Mouse (Mus musculus): Measurements from ENCODE around the gene Bnip1. TPM values are rescaled to one million over a fixed set of nuclear protein-coding genes. Genes with fewer than 3 reads are reported as not detected.

The Bnip1 gene
- total RNA-seq, 1 experiment from 2014 or later = 16.1 TPM

DNA sequence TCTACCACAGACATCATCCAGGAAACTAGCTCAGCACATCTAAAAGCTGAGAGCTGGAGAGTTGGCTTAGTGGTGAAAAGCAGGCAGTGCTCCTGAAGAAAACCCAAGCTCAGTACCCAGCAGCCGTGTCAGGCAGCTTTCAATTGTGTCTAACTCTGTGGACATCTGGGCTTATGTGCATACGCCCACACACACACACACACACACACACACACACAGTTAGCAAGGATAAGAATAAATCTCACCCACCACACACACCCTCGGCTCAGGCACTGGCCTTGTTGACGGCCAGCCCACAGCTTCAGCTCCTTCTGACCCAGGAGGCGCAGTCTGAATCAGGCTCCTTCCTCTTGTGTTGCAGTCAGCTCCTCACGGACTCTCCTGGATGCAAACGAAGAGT lies 10.7 kb downstream of the Bnip1 start:
- no peak for ATAC-seq (replicated peaks; ENCODE audit: insufficient number of reproducible peaks, low FRiP score, low TSS enrichment, poor library complexity, severe bottlenecking)

DNA sequence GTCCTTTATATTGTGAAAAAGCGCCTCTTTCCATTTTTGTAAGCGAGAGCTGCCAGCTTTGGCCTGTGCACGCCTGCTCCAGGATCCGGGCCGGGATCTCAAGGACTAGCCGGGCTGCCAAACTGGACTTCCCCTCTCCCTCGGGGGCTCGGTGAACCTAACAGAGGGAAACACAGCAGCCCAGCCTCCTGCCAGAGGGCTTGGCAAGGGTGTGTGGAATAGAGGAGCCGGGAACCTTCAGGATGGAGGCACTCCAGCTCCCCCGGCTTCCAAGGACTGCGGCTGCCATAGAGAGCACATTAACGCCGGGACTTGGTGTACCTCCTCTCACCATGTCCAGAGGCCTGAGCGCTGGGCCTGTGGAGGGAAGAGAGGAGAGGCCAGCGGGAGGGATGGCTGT lies 11.2 kb downstream of the Bnip1 start:
- no peak for ATAC-seq (replicated peaks; ENCODE audit: insufficient number of reproducible peaks, low FRiP score, low TSS enrichment, poor library complexity, severe bottlenecking)

DNA sequence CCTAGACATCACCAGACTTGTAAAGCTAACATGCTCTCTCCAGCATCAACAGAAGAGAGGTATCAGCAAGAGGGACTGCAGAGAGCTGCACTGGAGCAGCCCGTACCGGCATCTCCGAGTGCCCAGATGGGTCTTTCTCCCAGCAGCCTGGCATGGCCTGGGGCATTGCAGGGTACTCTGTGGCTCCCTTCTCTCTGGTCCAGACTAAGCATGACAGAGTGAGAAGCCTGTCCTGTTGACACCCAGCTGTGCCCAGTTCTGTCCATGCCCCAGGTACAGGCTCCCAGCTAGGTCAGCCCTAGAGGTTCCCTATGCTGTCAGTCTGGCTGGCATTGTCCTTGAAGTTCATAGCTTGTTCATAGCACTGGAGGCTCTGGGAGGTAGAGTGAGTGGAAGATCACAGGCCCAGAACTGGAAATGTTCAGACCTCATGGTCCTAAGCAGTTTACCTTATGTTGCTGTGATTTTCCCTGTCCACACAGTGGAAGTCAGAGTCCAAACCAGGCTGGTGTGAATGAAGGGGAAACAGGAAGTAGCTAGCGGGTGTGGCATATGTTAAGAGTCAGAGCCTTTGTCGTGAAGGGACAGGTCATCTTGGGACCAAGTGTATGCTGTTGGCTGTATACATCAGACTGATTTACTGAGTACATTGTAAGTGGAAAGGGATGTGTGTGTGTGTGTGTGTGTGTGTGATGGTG lies 12.4 kb downstream of the Bnip1 start:
- ATAC-seq (replicated peaks; ENCODE audit: insufficient number of reproducible peaks, low FRiP score, low TSS enrichment, poor library complexity, severe bottlenecking) = no peak

DNA sequence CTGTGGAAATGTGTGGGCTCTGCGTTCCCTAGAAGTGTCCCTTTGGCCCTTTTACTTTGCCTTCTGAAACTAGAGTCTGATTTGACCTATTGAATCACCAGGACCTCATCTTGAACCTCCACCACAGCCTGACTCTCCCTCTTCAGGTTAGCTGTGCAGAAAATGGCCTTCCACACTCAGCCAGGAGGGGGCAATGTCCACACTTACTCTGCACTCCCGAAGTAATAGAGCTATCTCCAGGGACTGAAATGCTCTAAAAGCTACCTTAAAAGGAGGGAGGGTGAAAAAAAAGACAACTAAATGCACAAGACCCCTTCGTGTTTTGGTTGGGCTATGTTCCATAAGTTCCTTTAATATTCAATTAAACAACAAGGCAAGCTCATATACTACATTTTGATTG lies 13.9 kb downstream of the Bnip1 start:
- peak; percentile 49; the same call in 1 of the 2 replicates for ATAC-seq (replicated peaks; ENCODE audit: insufficient number of reproducible peaks, low FRiP score, low TSS enrichment, poor library complexity, severe bottlenecking)

DNA sequence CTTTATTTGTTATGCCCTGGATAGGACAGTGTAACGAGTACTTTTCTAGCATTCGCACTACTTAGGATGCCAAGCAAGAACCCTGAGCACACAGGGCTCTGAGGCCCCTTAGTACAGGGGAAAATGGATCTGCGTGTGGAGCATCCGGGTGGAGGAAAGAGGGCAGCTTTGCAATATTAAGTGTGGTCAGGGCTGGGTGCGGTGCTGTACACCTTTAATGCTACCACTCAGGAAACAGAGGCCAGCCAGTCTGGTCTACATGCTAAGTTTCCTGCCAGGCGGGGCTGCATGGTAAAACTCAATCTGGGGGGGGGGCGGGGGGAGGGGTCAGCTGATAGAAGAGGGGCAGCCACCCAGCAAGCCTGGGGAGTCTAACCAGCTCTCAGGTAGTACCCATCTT lies 14.5 kb downstream of the Bnip1 start:
- no peak for ATAC-seq (replicated peaks; ENCODE audit: insufficient number of reproducible peaks, low FRiP score, low TSS enrichment, poor library complexity, severe bottlenecking)

DNA sequence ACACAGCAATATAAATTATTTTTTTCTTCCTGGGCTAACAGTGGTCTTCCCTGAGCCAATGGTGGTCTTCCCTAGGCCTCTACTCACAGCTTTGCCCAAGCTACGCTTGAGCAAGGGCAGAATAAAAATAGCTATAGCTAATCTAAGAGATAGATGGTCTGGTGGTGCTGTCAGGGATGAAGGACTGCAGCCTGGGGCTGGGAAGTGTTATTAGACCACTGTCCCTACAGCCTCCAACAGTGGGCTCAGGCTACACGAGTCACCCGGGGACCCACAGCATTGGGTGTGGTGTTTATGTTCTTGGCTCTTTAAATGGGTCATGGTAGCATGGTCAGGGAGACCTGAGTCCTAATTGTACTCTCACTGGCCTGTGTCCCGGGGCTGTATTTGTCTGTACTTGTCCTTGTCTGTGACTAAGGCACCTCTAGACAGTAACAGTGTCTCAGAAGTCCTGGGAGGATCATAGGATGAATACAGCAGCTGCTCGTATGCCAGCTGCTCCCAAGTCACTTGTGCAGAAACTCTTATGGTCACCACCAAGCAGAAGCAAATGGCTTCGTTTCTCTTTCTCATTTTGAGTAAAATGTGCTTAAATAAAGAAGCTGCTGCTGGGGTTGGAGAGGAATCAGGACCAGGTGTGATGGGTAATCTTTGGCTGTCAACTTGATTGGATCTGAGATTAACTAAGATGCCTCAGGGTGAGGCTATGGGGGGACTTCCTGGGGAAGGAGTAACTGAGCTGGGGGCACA lies 16.7 kb downstream of the Bnip1 start:
- no peak for ATAC-seq (replicated peaks; ENCODE audit: insufficient number of reproducible peaks, low FRiP score, low TSS enrichment, poor library complexity, severe bottlenecking)

DNA sequence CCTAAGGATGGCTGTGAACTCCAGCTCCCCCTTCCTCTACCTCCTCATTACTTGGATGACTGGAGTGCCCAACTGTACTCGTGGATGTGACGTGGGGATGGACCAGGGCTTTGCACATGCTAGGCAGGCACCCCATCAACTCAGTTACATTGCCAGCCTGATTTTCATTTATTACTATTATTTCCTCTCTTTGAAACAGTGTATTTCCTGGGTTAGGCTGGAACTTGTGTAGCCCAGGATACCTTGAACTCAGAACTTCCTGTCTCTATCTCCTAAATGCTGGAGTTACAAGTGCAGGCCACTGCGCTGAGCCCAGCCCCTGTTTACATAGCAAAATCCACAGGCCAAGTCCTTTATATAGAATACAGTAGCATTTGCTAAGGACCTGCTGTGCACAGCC lies 22.0 kb downstream of the Bnip1 start:
- no peak for ATAC-seq (replicated peaks; ENCODE audit: insufficient number of reproducible peaks, low FRiP score, low TSS enrichment, poor library complexity, severe bottlenecking)

DNA sequence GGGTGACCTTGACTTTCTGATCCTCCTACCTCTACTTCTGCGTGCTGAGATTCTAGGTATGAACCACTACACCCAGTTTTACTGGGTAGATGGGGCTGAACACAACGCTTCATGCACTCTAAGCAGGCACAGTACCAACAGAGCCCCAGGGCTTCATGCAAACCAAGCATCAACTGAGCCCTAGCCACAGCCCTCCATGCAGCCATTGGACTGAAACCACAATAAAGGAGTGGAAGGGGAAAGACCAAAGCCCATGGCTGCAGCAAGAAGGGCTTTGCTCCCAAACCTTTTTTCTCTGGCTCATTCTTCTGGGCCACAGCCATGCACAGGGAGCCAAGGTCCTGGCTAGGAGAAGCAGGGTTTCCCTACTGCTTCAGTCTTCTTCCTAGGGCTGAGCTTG lies 31.7 kb downstream of the Bnip1 start:
- no peak for ATAC-seq (replicated peaks; ENCODE audit: insufficient number of reproducible peaks, low FRiP score, low TSS enrichment, poor library complexity, severe bottlenecking)

DNA sequence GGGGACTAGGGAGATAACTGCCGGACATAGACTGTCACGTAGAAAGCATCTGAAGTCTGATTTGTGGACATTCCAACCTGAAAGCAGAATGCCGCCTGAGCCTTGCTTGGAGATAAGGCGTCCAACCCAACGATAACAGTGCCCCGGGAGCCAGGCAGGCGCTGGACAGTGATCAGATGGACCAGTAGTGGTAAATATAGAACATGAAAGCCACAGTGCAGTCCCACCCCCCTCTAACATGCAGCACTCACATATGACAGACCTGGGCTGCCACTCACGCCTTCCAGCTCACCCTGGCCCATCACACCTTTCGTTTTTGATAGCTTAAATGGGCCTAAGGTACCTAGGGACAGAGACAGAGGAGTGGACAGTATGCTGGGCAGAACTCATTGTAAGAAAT lies 32.6 kb downstream of the Bnip1 start:
- no peak for ATAC-seq (replicated peaks; ENCODE audit: insufficient number of reproducible peaks, low FRiP score, low TSS enrichment, poor library complexity, severe bottlenecking)

DNA sequence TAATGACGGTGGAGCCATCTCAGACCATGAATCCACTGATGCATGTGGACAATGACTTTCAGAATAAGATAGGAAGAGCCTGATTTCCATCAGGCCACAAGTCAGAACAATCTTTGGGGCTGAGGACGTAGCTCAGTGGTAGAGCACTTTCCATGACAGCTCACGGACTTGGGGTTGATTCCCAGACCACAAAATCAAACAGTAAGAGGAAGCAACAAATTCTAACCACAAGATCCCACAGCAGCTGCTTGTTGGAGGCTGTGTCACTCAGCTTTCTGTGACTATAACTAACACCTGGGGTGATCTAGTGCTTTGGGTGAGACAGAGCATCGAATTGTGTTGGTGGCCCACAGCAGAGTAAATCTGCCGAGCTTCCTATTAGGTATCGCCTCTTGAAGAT lies 35.9 kb downstream of the Bnip1 start:
- no peak for ATAC-seq (replicated peaks; ENCODE audit: insufficient number of reproducible peaks, low FRiP score, low TSS enrichment, poor library complexity, severe bottlenecking)

DNA sequence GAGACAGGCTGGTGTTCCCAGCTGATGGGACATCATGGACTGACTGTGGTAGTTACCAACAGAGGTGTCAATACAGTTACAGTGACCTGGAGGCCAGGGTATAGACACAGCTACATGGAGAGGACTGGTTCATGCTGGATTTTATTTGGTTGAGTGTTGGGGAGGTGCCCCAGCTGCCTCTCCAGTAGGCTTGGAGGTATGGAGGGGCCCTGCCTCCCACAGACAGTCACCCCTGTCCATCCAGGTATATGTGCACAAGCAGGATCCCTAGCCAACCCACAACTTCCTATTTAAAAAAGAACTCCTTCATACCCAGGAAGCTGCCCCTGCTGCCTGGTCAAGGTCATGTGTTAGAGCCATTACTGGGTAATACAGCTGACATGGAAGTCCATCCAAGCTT lies 36.9 kb downstream of the Bnip1 start:
- no peak for ATAC-seq (replicated peaks; ENCODE audit: insufficient number of reproducible peaks, low FRiP score, low TSS enrichment, poor library complexity, severe bottlenecking)

DNA sequence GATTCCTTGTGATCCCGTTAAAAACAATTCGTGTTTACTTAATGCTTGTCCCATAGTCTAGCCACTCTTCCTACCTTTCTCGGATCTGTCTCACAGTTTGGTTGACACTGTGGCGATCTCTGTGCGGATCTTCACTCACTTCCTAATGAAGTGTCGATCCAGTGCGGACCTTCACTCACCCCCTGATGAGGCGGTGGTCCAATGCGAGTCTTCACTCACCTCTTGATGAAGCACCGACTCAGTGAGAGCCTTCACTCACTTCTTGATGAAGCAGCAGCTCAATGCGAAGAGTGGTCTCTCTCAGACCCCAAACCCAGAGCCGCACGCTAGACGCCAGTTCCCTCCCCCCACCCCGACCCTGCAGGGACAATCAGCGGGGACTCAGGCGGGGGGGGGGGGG lies 45.3 kb downstream of the Bnip1 start:
- no peak for ATAC-seq (replicated peaks; ENCODE audit: insufficient number of reproducible peaks, low FRiP score, low TSS enrichment, poor library complexity, severe bottlenecking)

DNA sequence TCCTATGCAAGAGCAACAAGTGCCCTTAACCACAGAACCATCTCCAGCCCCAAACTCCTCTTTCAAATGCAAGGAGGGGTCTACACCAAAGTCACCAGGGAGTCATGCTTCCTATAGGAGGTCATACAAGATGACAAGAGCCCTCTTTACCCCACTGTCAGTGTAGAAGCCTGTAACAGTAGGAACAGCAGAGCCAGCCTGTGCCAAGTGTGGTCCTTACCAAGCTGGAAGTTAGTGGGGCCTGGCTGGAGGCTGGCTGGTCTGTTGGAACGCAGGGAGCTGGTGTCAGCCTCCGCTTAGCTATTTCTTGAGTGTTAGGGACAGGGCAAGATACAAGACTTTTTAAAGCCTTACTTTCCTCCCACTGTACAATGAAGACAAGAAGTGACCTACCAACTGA lies 52.9 kb downstream of the Bnip1 start:
- ATAC-seq (replicated peaks; ENCODE audit: insufficient number of reproducible peaks, low FRiP score, low TSS enrichment, poor library complexity, severe bottlenecking) = no peak

DNA sequence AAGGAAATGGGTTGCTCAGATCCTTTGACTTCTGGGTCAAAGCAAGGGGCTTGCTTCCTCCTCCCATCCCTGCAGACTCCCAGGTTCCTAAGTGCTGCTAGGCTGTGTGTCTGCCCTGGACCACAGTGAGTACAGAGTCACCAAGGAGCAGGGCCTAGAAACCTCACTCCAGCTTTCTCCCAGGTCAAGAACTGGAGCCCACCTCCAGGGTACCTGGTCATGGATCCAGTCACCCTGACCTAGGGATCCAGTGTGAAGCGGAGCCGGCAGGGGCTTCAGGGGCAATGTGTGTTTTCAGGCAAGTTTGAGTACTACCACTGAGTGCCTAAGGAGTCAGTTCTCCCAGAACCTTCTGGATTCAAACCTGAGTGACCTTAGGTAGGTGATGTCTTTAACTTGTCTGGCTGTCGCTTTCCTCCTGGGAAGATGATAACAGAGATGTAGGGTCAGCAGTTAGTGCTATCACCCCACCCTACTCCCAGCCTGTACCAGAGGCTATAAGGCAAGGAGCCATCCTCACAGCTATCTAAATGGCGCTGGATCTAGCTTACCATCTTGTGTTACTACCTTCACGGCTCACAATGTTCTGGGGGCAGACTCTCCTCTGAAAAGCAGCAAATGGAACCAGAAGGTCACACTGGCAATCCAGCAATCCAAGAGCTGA lies 53.6 kb downstream of the Bnip1 start:
- ATAC-seq (replicated peaks; ENCODE audit: insufficient number of reproducible peaks, low FRiP score, low TSS enrichment, poor library complexity, severe bottlenecking) = no peak

DNA sequence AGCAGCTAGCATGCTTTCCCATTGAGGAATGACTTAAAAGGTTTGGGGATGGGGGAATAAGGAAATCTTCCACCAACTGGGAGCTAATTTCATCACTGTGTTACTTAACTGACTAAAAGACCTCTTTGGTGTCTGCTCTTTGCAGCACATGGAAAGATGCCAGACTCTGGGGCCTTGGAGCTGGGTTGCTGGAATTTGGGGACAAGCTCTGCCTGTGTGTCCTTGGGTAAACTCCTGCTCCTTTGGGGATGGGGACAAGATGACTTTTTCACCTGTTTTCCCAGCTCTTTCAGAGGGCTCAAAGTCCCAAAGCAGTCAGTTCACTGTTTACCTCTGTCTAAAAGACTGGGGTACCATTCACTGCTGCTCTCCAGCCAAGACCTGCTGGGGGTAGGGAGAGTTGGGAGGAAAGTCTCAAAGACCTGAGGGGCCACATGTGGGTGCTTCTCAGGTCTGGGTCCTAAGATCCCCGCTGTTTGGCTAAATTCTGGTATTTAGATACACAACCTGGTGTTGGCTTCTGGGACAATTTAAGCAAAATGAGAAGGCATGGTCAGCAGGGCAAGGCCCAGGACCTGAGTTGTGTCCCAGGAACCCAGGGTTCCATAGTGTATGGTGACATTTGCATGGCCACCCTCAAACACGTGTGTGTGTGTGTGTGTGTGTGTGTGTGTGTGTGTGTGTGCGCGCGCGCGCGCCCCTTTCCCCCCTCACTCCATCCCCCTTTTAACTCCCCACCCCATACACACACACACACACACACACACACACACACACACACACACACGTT lies 54.3 kb downstream of the Bnip1 start:
- ATAC-seq (replicated peaks; ENCODE audit: insufficient number of reproducible peaks, low FRiP score, low TSS enrichment, poor library complexity, severe bottlenecking) = no peak

DNA sequence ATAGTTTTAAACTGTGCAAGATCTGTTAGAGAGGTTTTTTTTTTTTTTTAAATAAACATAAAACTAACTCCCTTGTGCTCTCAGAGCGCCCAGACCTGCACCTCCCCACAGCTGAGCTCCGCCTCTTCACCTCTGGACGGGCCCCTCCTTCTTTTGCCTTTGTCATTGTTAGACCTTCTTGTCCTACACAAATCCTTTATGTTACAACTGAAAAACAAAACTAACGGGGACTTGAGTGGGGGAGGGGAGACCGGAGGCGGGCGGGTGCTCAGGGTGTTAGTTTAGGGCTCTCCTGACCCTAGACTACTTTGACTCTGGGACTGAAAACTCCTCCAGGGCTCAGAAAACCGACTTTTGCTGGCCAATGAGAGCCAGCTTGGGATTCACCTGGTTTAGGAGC lies 55.1 kb downstream of the Bnip1 start:
- ATAC-seq (replicated peaks; ENCODE audit: insufficient number of reproducible peaks, low FRiP score, low TSS enrichment, poor library complexity, severe bottlenecking) = no peak

DNA sequence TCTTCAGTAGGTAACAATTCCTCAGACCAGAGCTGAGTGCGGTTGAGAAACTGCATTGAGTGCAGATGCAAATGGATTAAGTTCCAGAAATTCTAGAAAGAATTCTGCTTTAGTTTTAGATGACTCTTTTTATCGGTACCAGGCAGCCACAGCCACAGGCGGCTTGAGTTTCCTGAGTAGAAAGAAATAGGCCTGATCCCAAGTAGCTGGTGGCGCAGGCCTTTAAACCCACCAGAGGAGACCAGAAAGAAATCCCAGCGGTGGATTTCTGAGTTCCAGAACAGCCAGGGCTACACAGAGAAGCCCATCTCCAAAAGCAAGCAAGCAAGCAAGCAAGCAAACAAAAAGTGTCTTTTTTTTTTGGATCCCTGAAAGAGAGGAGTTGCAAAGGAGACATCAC lies 55.5 kb downstream of the Bnip1 start:
- ATAC-seq (replicated peaks; ENCODE audit: insufficient number of reproducible peaks, low FRiP score, low TSS enrichment, poor library complexity, severe bottlenecking) = no peak

DNA sequence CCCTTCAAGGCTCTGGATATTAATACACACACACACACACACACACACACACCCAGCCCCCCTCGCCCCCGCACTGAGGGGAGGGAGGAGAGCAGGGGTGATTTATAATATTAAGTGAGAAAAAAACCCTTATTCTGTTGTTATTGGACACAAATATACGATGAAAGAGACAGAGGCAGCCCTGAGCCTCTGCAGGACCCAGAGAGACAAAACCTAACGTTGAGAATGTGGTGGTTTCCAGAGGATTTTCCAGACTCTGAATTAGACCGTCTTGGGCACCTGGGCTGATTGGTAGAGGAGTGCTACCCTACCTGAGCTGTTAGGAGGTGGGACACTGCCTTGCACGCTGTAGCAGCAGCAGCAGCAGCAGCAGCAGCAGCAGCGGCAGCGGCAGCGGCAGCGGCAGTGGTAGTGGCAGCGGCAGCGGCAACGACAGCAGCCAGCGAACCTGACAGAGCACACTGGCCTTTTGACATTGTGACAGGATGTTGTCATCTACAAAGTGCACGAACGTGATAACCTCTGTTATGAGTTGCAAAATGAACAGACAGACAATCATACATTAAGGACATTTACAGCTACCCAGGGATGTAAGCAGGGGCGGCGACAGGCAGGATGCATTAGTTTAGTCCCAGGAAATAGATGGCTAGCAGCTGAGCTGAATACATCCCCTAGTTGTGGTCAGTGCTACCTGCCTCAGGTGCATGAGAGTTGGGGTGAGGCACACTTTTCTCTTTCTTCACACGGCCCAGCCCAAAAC lies 56.1 kb downstream of the Bnip1 start:
- ATAC-seq (replicated peaks; ENCODE audit: insufficient number of reproducible peaks, low FRiP score, low TSS enrichment, poor library complexity, severe bottlenecking) = no peak

DNA sequence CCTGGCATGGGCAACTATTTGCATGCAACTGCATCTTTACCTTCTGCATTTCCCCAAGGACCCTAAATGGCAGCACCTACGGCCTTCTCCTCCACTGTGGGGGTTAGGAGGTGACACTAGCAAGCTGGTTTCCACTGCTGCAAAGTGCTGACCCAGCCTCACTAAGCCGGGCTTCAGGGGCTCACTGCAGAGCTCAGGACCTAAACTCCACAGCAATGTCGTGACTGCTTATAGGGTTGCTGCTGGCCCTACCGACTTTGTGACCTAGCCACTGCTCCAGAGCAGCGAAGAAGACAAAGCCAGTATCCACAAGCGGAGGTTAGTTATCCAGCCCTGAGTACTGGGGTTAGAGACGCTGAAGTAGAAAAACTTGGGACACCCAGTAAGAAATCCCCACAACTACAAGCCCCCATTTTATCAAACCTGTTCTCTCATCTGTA lies 56.7 kb downstream of the Bnip1 start:
- ATAC-seq (replicated peaks; ENCODE audit: insufficient number of reproducible peaks, low FRiP score, low TSS enrichment, poor library complexity, severe bottlenecking) = no peak

Data from monocyte, adult 5-6 weeks (primary cell).